Mouse (Mus musculus) heart, embryonic 12.5 days (tissue): Measurements from ENCODE around the gene Gm10334. TPM values are rescaled to one million over a fixed set of nuclear protein-coding genes. Genes with fewer than 3 reads are reported as not detected.
"Not testable (repeated sequence)": the region's sequence is repeated elsewhere in the genome, so short reads cannot be mapped to it uniquely, and the experiment has no call there.

Experiments
- ATAC-seq: fragments of 200-750 bp; cut with Nextera tagmentation; 2 replicates; pipeline ENCODE4 v1.8.0; 2017; ENCODE audit warnings: moderate TSS enrichment, moderate library complexity; ENCODE audit not compliant: insufficient number of reproducible peaks, low FRiP score
- H3K27ac ChIP-seq: fragments of 300-500 bp; sonication (generic); 2 replicates; pipeline ENCODE4 v1.5.1; 2016; ENCODE audit warnings: mild to moderate bottlenecking, moderate library complexity; ENCODE audit not compliant: poor library complexity, severe bottlenecking
- H3K27me3 ChIP-seq: fragments of 300-500 bp; sonication (generic); replicated peaks from 2 replicates; pipeline ENCODE4 v1.6.1; 2016; ENCODE audit warnings: mild to moderate bottlenecking, moderate library complexity
- H3K36me3 ChIP-seq: fragments of 300-500 bp; sonication (generic); 2 replicates; pipeline ENCODE4 v1.6.1; 2016; ENCODE audit warnings: mild to moderate bottlenecking, moderate library complexity
- H3K4me1 ChIP-seq: fragments of 300-500 bp; sonication (generic); replicated peaks from 2 replicates; pipeline ENCODE4 v1.6.1; 2016; ENCODE audit warnings: mild to moderate bottlenecking
- H3K4me2 ChIP-seq: fragments of 300-500 bp; sonication (generic); 2 replicates; pipeline ENCODE4 v1.6.1; 2016; ENCODE audit warnings: mild to moderate bottlenecking, moderate library complexity
- H3K4me3 ChIP-seq: fragments of 300-500 bp; sonication (generic); 2 replicates; pipeline ENCODE4 v1.5.1; 2016; ENCODE audit warnings: mild to moderate bottlenecking
- H3K9ac ChIP-seq: fragments of 300-500 bp; sonication (generic); 2 replicates; pipeline ENCODE4 v1.6.1; 2016; ENCODE audit warnings: mild to moderate bottlenecking, moderate library complexity
- H3K9me3 ChIP-seq: fragments of 300-500 bp; sonication (generic); replicated peaks from 2 replicates; pipeline ENCODE4 v1.6.1; 2016; ENCODE audit warnings: mild to moderate bottlenecking, moderate library complexity
- WGBS: fragments of 180-500 bp; shearing (Covaris S2); methylation state at CpG from one replicate; pipeline ENCODE4 v1.1.7; 2016; 5-methylcytosine and 5-hydroxymethylcytosine counted together
- polyA plus RNA-seq: library from polyadenylated mRNA; unstranded; fragments of >200 nt; fragmentation: Nextera tagmentation; extraction: Ambion mirVana; gene quantifications from 2 replicates; pipeline ENCODE4 v1.2.1, GENCODE M21; 2016

Gm10334 gene
- polyA plus RNA-seq = not detected in 2 replicates

DNA sequence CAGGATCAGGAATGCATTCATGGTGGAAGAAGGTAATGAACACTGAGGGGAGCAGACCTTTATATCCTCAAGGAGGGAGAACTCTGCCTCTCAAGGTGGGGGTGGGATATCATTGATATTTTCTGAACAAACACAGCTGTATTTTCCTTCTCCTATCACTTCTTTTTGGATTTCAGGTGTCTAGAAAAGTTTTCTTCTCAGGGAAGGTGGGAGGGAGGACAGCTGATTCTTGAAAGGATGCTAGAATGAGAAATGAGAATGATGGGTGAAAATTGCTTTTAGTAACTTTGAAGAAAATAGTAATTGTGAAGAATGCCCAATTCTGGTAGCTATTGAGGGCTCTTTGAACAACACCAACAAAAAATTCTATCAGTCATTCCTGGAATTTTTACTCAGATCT lies at the start of gene Gm10334:
Gene Gm10334 (minus strand): TSS at position 101 of the 400 bp plus-strand sequence.
- not testable (repeated sequence) for H3K9ac ChIP-seq, ATAC-seq, H3K36me3 ChIP-seq, H3K27me3 ChIP-seq, H3K27ac ChIP-seq, H3K4me2 ChIP-seq, H3K4me1 ChIP-seq, H3K9me3 ChIP-seq, H3K4me3 ChIP-seq

DNA sequence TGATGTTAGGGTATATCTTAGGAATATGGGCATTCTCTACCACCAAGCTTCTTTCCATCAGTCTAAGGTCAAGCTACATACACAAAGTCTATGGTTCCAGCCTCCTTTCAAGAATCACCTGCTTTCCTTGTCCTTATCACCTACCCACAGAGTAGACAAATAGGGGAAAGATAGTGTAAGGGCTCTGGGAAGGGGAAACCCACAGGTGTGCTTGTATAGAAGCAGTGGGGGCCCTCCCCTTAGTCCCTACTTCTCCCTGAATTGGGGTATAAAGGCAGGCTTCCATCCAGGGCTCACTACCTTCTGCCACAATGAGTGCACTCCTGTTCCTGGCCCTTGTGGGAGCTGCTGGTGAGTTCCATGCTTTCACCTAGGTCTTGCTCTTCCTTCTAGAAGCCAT lies 12.7 kb upstream of the Gm10334 start, which contains the start of gene Prss1:
Gene Prss1 (plus strand): TSS at position 301 of the 400 bp plus-strand sequence.
- H3K4me2 ChIP-seq, H3K27me3 ChIP-seq, ATAC-seq, H3K9me3 ChIP-seq, H3K4me1 ChIP-seq, H3K36me3 ChIP-seq, H3K27ac ChIP-seq, H3K4me3 ChIP-seq, H3K9ac ChIP-seq: not testable (repeated sequence)

DNA sequence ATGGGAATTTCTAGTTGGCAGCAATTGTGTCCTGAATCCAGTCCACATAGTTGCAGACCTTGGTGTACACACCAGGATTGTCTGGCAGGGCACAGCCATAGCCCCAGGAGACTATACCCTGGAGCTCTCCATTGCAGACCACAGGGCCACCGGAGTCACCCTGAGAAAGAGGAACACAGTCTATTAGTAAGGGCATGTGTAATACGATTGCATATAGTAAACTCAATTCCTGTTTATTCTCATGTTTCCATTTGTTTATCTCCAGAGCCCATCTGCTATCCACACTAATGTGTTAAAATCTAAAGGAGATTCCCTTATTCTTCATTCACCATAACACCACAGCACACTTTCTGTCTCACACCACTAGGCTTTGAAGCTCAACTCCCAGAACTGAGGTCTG lies 3.7 kb downstream of the Gm10334 start:
- H3K9me3 ChIP-seq, H3K4me3 ChIP-seq, H3K9ac ChIP-seq, H3K4me1 ChIP-seq, H3K4me2 ChIP-seq, H3K27me3 ChIP-seq, H3K36me3 ChIP-seq, H3K27ac ChIP-seq, ATAC-seq: not testable (repeated sequence)
- WGBS = 91% methylated on average over 2 of the region's 2 CpGs

Other genes starting within 250 kb of the Gm10334 start
- gene Try4, start 143.9 kb downstream of the Gm10334 start, polyA plus RNA-seq = not detected in 2 replicates
- gene Try5, start 129.3 kb downstream of the Gm10334 start, polyA plus RNA-seq = not detected in 2 replicates
- gene Try10, start 92.0 kb downstream of the Gm10334 start, polyA plus RNA-seq = not detected in 2 replicates
- gene Prss3, start 68.5 kb downstream of the Gm10334 start, polyA plus RNA-seq = not detected in 2 replicates
- gene Gm5771, start 53.8 kb downstream of the Gm10334 start, polyA plus RNA-seq = not detected in 2 replicates
- gene Prss1, start 12.8 kb upstream of the Gm10334 start, polyA plus RNA-seq = not detected in 2 replicates
- not detected in 2 replicates for gene Prss2, start 75.6 kb upstream of the Gm10334 start, polyA plus RNA-seq
- 4.7 and 5.0 TPM in 2 replicates for gene Ephb6, start 159.3 kb upstream of the Gm10334 start, polyA plus RNA-seq
- gene Trpv6, start 190.3 kb upstream of the Gm10334 start, polyA plus RNA-seq = 0.11 TPM in 1 of 2 replicates, not detected in the other
- 0.08 TPM in 1 of 2 replicates, not detected in the other for gene Trpv5, start 234.6 kb upstream of the Gm10334 start, polyA plus RNA-seq
- gene Llcfc1, start 238.3 kb upstream of the Gm10334 start, polyA plus RNA-seq = not detected in 2 replicates